Mouse (Mus musculus): Measurements from ENCODE around the gene Hspa12b. TPM values are rescaled to one million over a fixed set of nuclear protein-coding genes. Genes with fewer than 3 reads are reported as not detected.

Gene Hspa12b
- polyA plus RNA-seq, 1 experiment: 3.5 TPM

DNA sequence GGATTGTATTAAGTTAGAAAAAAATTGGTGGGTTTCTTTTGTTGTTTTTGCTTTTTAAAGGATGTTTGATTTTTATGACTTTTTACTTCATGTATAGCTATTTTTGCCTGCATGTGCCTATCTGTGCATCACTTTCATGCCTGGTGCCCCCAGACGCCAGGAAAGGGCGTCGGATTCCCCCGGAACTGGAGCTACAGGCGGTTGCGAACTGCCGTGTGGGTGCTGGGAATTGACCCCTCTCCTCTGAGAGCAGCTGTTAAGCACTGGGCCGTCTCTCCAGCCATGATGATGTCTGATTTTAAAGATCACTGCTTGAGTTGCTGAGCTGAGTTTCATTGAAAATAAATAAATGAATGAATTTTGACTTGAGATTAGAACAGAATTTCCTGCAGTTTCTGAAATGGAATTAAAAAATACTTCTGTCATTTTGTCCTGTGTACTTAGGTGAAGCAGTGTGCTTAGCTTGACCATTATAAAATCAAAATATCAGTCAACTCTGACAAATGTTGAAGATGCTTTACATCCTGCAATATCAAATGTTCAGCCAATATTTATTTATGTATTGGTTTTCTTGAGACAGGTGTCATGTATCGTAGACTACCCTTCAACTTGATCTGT, 6.0 kb downstream of the Hspa12b start, which contains the start of gene Gm11037:
Gm11037 (plus strand) TSS at position 568 of the 618 bp plus-strand sequence.
- Histone ChIP-seq H3K27me3 (ENCODE audit: control insufficient read depth, insufficient read depth, low read length) (no peaks in the 10 kb centered on the region), H3K4me1 (replicated peaks; ENCODE audit: control insufficient read depth, insufficient read depth, low read length) (peaks cover 5% of the 10 kb centered on the region), H3K27ac (ENCODE audit: control insufficient read depth, insufficient read depth, low read length) (no peak within 1 kb of the TSS), H3K4me3 (ENCODE audit: control insufficient read depth, insufficient read depth, low read length) (no peak within 1 kb of the TSS), H3K36me3 (ENCODE audit: control insufficient read depth, insufficient read depth, low read length) (no peaks in the 10 kb centered on the region)
- 95% methylated on average over 9 of the region's 9 CpGs for WGBS
- TF ChIP-seq POLR2A (IDR thresholded peaks at IDR 0.05; ENCODE audit: control insufficient read depth, extremely low read depth, insufficient read depth, low read length, poor library complexity) (no peak), CTCF (IDR thresholded peaks at IDR 0.05; ENCODE audit: borderline replicate concordance, control insufficient read depth, extremely low read depth, insufficient read depth, low read length, poor library complexity) (no peak)
- DNase-seq: no peak

DNA sequence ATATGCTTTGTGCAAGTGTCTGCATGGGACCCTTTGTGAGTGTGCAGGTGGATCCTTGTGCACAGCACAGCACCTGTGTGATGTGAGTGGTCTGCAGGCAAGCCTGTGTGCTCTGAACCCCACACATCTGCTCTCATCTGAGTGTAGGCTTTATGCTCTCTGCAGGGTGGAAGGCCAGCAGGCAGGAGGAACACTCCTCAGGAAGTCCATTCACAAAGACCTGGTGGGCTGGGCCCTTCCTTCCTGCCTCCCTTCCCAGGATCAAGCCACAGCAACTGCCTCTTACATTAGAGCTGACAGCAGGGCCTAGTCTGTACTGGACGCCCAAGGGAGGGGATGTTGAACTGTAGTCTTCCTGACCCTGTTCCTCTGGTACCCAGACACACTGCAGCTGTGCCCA, 7.3 kb downstream of the Hspa12b start:
- TF ChIP-seq POLR2A (IDR thresholded peaks at IDR 0.05; ENCODE audit: control insufficient read depth, extremely low read depth, insufficient read depth, low read length, poor library complexity) (no peak), CTCF (IDR thresholded peaks at IDR 0.05; ENCODE audit: borderline replicate concordance, control insufficient read depth, extremely low read depth, insufficient read depth, low read length, poor library complexity) (no peak)
- Histone ChIP-seq H3K4me1 (replicated peaks; ENCODE audit: control insufficient read depth, insufficient read depth, low read length) (no peaks in the 10 kb centered on the region), H3K4me3 (ENCODE audit: control insufficient read depth, insufficient read depth, low read length) (no peak overlapping the region), H3K36me3 (ENCODE audit: control insufficient read depth, insufficient read depth, low read length) (no peaks in the 10 kb centered on the region), H3K27ac (ENCODE audit: control insufficient read depth, insufficient read depth, low read length) (no peak overlapping the region), H3K27me3 (ENCODE audit: control insufficient read depth, insufficient read depth, low read length) (no peaks in the 10 kb centered on the region)
- WGBS: 25% methylated on average over 1 of the region's 1 CpGs
- DNase-seq: no peak

DNA sequence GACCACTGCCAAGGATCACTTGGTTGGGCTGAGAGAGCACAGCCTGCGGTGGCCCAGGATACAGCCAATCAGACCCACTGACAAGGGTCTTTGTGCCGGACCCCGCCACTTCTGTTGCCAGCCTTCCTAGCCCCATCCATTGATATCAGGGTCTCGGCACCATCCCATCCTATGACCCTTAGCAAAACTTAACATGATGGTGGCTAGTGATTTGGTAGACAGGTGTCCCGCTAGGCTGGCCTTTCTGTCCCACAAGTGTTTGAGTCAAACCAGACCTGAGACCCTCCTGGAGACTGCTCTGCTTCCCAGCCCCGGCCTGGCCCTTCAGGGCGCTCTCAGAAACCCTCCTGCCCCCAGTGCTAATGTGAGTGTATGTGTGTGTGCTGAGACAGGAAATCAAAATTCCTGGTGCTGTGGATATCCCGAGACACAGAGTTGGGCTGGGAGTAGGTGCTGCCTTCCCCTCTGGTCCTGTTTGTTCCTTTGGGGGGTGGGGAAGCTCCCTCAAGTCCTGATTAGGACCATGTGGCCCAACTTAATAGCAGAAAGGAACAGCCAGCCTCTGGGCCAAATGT, 7.8 kb downstream of the Hspa12b start:
- Histone ChIP-seq H3K36me3 (ENCODE audit: control insufficient read depth, insufficient read depth, low read length) (no peaks in the 10 kb centered on the region), H3K4me1 (replicated peaks; ENCODE audit: control insufficient read depth, insufficient read depth, low read length) (no peaks in the 10 kb centered on the region), H3K4me3 (ENCODE audit: control insufficient read depth, insufficient read depth, low read length) (no peak overlapping the region), H3K27ac (ENCODE audit: control insufficient read depth, insufficient read depth, low read length) (no peak overlapping the region), H3K27me3 (ENCODE audit: control insufficient read depth, insufficient read depth, low read length) (no peaks in the 10 kb centered on the region)
- DNase-seq: no peak
- 95% methylated on average over 8 of the region's 8 CpGs for WGBS
- TF ChIP-seq CTCF (IDR thresholded peaks at IDR 0.05; ENCODE audit: borderline replicate concordance, control insufficient read depth, extremely low read depth, insufficient read depth, low read length, poor library complexity) (no peak), POLR2A (IDR thresholded peaks at IDR 0.05; ENCODE audit: control insufficient read depth, extremely low read depth, insufficient read depth, low read length, poor library complexity) (no peak)

DNA sequence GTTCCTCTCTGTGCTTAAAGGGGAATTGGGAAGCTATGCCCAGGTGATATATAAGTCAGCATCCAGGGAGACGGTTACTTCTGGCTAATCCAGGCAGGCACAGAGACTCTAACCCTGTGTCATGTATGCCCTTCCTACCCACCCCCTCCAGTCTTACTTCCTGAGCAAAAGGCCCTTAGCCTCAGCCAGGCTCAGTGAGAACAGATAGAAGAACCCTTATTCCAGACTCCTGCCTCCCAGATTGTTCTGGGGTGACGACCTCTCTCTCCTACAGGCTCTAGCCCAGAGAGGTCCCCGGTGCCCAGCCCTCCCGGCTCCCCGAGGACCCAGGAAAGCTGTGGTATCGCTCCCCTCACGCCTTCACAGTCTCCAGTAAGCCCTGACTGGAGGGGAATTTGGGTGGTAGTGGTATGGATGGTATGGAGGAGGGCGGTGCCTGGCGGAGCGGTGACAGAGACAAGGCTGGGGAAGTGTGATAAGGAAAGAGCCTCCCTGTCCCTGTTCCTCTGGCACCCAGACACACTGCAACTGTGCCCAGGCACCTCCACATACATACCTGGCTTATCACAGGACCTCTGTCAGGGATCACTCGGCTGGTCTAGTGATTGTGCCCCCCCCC, 8.6 kb downstream of the Hspa12b start:
- no peak overlapping the region for H3K27ac ChIP-seq (ENCODE audit: control insufficient read depth, insufficient read depth, low read length)
- DNase-seq: no peak
- H3K27me3 ChIP-seq (ENCODE audit: control insufficient read depth, insufficient read depth, low read length): no peaks in the 10 kb centered on the region
- no peaks in the 10 kb centered on the region for H3K4me1 ChIP-seq (replicated peaks; ENCODE audit: control insufficient read depth, insufficient read depth, low read length)
- H3K36me3 ChIP-seq (ENCODE audit: control insufficient read depth, insufficient read depth, low read length): no peaks in the 10 kb centered on the region
- H3K4me3 ChIP-seq (ENCODE audit: control insufficient read depth, insufficient read depth, low read length): no peak overlapping the region
- TF ChIP-seq CTCF (IDR thresholded peaks at IDR 0.05; ENCODE audit: borderline replicate concordance, control insufficient read depth, extremely low read depth, insufficient read depth, low read length, poor library complexity) (no peak), POLR2A (IDR thresholded peaks at IDR 0.05; ENCODE audit: control insufficient read depth, extremely low read depth, insufficient read depth, low read length, poor library complexity) (no peak)
- 95% methylated on average over 11 of the region's 11 CpGs for WGBS

DNA sequence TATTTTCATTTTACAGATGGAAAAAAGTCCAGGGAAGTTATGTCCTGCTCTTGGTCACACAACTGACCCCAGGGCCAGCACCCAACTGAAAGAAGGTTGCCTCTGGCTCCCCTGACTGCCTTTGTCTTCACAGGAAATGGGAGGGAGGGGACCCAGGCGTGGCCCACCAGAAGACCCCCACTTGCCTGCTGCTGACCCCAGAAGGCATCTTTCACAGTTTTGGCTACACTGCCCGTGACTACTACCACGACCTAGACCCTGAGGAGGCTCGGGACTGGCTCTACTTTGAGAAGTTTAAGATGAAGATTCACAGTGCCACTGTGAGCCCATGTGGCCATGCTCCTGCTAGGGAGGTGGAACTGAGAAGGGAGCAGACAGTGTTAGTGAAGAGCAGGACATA, 11.2 kb downstream of the Hspa12b start:
- no peak overlapping the region for H3K4me3 ChIP-seq (ENCODE audit: control insufficient read depth, insufficient read depth, low read length)
- H3K27me3 ChIP-seq (ENCODE audit: control insufficient read depth, insufficient read depth, low read length): no peaks in the 10 kb centered on the region
- TF ChIP-seq CTCF (IDR thresholded peaks at IDR 0.05; ENCODE audit: borderline replicate concordance, control insufficient read depth, extremely low read depth, insufficient read depth, low read length, poor library complexity): no peak
- TF ChIP-seq POLR2A (IDR thresholded peaks at IDR 0.05; ENCODE audit: control insufficient read depth, extremely low read depth, insufficient read depth, low read length, poor library complexity): no peak
- no peak overlapping the region for H3K27ac ChIP-seq (ENCODE audit: control insufficient read depth, insufficient read depth, low read length)
- no peak for DNase-seq
- no peaks in the 10 kb centered on the region for H3K36me3 ChIP-seq (ENCODE audit: control insufficient read depth, insufficient read depth, low read length)
- WGBS: 90% methylated on average over 4 of the region's 4 CpGs
- H3K4me1 ChIP-seq (replicated peaks; ENCODE audit: control insufficient read depth, insufficient read depth, low read length): no peaks in the 10 kb centered on the region

GRCm38 (mm10) chr2:131138760-131139159, 11.7 kb downstream of the Hspa12b start:
- Histone ChIP-seq H3K4me3 (ENCODE audit: control insufficient read depth, insufficient read depth, low read length) (no peak overlapping the region), H3K27ac (ENCODE audit: control insufficient read depth, insufficient read depth, low read length) (no peak overlapping the region), H3K36me3 (ENCODE audit: control insufficient read depth, insufficient read depth, low read length) (no peaks in the 10 kb centered on the region), H3K27me3 (ENCODE audit: control insufficient read depth, insufficient read depth, low read length) (no peaks in the 10 kb centered on the region), H3K4me1 (replicated peaks; ENCODE audit: control insufficient read depth, insufficient read depth, low read length) (no peaks in the 10 kb centered on the region)
- WGBS: 95% methylated on average over 7 of the region's 7 CpGs
- no peak for DNase-seq
- no peak for TF ChIP-seq CTCF (IDR thresholded peaks at IDR 0.05; ENCODE audit: borderline replicate concordance, control insufficient read depth, extremely low read depth, insufficient read depth, low read length, poor library complexity)
- TF ChIP-seq POLR2A (IDR thresholded peaks at IDR 0.05; ENCODE audit: control insufficient read depth, extremely low read depth, insufficient read depth, low read length, poor library complexity): no peak

All from thymus, adult 2 months (tissue).